Mouse (Mus musculus): ENCODE measurements at regions not wholly inside any gene's neighbourhood (a gene's known extent, or its start where the extent isn't known, plus 50 kb on each side); places are given as distances from the start of the nearest gene placed in this dataset.

DNA sequence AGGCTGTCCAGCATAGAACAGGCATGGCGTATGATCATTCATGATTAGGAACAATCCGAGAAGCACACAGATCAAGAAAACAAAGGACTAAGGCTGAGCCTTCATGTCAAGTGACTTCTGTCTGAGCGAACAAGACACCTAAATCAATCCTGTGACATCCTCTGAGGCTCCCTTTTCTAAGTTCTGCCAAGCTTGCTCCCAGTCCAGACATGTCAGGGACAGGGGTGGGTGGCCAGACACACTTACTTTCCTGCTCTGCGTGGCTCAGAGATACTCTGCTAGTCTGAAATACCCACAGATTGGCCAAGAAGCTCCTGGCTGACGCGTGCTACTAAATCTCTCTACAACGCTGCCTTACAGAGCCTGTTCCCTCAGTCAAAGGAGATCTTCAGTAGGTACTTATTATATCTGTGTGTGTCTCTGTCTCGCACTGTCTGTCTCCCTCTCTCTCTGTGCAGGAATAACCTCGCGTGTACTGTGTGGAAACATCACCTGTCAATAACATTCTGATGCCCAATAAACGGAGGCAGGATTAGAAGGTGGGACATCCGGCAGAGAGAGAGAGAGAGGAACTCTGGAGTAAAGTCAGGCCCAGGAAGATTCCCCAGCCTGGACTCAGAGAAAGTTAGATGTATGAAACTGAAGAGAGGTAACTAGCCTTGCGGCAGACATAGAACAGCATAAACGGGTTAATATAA, 163.5 kb downstream of the Fam43a start:
- 86% methylated on average over 14 of the region's 14 CpGs for WGBS
- no peak for DNase-seq (ENCODE audit: low read depth, low spot score)

DNA sequence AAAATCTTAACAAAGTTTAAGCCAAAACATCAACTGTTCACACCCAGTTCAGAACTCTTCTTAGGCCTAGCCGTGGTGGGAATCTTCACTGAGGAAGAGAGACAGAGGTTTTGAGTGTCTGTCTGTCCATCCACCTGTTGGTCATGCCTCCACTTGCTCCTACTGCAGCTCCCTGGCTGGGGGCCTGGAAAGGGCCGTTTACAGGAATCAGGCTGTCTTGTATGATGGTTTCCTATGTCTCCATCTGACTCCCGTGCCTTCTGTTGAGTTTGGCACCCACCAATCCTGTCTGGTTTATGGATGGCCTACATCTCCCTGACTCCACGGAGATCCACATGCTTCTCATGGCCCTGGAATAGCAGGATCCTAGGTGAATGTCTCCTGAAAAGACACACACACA, 166.1 kb downstream of the Fam43a start:
- 85% methylated on average over 4 of the region's 4 CpGs for WGBS

DNA sequence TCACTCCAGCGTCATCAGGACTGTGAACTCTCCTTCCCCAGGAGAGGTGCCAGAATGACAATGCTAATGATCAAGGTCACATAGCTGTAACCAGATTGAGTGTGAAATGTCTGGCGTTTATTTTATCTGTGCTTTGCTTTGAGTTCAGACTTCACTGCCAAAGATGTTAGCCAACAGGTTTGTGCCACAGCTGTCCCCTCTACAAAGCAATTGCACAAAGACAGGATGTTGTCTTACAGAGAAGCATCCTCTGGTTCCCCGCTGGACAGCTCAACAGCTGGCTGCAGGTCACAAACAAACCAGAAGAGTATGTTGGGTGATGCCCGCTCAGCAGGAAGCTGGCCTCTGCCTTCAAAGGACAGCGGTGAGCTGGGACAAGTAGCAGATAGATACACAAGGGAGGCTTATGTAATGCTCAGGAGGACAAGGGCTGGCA, 169.5 kb downstream of the Fam43a start:
- DNase-seq (ENCODE audit: low read depth, low spot score), result no peak

More for the DNA sequence above, 166.1 kb downstream of the Fam43a start:
- DNase-seq (ENCODE audit: low read depth, low spot score), result no peak

DNA sequence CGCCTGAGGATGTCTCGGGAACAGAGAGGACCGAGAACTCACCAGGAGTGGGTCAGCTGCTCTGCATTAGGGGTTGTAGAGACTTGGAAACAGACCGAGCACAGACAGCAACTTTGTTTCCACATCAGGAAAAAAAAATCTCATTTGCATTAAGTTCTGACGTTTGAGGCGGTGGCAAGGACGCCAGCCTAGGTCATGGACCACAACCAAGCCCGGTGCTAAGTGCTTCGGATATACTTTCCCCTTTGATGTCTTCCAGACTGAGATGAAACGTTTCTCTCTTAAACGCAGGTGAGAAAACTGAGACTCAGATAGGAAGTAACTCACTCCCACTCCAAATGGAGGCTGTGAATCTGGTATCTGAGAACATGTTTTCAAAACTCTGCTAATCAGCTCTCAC, 169.9 kb downstream of the Fam43a start:
- 46% methylated on average over 11 of the region's 11 CpGs for WGBS
- DNase-seq (ENCODE audit: low read depth, low spot score), result no peak

More for the DNA sequence above, 169.5 kb downstream of the Fam43a start:
- WGBS, result 33% methylated on average over 5 of the region's 5 CpGs

DNA sequence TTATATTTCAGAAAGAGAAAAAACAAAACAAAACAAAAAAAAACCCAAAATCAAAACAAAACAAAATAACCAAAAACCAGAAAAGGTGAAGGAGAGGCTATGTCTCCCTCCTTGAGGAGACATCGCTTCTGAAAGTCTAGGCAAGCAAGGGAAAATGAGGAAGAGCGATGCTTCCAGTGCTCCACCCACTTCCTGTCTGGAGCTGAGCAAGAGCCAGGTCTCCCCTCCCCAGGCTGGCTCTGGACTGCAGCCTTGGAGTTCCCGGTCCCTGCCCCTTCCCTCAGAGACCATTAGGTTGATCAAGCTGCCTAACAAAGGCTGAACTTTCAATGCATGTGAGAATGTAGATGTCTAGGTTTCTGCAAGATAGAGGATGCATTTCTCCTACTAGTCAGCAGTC, 173.3 kb downstream of the Fam43a start:
- DNase-seq (ENCODE audit: low read depth, low spot score), result no peak
- 65% methylated on average over 3 of the region's 3 CpGs for WGBS

DNA sequence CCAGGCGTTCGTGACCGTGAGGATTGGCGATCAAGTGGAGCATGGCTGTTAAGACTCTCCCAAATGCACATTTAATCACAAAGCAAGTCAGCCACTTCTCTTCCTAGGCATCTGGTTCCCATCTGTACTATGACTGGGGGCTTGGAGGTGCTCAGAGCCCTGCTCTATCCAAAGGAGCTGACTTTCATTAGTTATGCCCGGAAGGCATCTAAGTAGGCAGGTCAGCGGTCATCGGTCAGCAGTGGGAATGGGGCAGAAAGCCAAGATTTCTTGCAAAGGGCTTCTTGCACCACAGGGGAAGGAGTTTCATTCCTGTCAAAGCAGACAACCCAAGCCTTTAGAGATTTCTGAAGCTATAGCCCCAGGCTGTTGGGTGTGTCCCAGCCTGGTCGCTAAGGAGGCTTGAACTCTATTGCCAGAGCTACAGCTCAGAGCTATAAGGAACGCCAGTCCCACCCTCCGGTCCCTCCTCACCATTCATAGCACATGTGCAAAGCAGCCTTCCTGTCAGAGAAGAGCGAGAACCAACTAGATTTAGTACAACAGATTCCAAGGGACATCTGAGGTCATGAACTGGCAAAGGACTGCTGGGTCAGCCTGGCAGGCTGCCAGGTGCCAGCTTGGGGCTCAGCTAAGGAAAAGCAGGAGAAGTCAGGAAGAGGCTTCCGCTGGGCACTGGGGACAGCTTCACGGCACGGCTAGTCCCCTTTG, 175.6 kb downstream of the Fam43a start:
- WGBS, result 56% methylated on average over 14 of the region's 14 CpGs
- DNase-seq (ENCODE audit: low read depth, low spot score), result no peak

DNA sequence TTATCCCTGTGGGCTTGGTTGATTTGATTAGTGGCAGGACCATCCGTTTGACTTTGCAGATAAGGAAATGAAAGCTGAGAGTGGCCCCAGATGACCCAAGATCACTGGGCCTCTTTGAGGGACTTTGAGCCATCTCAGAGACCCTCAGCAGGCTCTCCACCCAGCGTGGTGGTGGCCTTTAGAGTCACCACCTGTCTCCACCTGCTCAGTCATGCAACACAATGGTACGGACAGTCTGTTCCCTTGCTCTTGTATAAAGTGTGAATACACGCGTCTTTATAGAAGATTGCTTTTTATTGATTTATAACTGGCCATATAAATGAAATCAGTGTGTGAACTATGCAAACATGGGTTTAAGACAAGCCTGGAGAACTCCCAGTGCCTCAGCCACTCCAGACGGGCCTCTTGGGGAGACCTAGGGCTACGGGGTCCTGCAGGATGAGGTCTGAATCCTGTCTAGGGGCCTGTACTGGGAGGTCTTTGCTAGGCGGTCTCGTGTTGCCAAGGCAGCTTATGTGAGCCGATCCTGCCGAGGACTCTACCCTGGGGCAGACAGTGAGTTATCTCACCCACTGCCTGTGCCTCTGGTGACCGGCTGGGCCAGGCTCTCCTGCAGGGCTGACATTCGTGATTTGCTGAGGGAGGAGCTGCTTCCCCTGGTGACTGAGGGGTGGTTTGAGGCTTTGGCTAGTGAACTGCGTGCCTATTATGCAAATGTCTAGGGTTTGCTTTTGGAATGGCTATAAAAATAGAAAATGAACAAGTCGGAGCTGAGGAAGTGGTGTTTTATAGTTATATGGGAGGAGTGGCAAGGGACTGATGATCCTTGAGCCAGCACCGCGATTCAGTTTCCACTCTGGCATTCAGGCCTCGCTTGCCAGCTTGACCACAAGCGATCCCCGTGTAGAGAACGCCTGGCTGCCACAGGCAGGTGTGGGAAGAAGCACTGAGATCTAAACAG, 176.5 kb downstream of the Fam43a start:
- peak; percentile 45 for DNase-seq (ENCODE audit: low read depth, low spot score)

DNA sequence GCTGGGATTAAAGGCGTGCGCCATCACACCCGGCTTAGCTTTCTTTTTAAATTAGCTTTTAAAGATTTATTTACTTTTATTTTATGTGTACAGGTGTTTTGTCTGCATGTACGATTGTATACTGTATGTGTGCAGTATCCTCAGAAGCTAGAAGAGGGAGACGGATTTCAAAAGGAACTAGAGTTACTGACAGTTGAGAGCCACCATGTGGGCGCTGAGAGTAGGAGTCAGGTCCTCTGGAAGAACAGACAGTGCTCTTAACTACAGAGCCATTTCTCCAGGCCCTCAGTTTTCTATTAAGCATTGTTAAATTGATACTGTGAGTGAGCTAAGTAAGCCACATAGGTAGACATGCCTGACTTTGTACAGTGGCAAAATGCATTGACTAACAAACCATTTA, 177.9 kb downstream of the Fam43a start:
- no peak for DNase-seq (ENCODE audit: low read depth, low spot score)
- 77% methylated on average over 6 of the region's 6 CpGs for WGBS

More for the DNA sequence above, 176.5 kb downstream of the Fam43a start:
- WGBS, result 22% methylated on average over 21 of the region's 21 CpGs

DNA sequence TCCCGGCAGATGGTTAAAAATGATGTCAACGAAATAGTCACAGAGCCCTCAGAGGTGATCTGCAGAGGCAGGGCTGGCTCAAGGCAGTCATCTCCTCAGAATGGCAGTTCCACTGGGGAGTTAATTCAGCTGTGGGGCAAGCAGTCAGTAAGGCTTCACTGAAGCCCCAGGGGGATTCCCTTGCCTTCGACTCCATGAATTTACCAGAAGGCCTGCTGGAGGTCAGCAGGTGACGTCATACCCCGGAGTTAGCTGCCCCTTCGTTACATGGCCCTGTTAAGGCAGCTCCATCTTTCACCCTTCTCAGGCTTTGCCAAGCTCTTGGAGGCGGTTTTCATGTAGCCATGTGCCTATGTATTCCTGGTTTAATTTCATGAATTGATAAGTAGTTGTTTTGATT, 178.6 kb downstream of the Fam43a start:
- WGBS, result 85% methylated on average over 7 of the region's 7 CpGs
- DNase-seq (ENCODE audit: low read depth, low spot score), result no peak

DNA sequence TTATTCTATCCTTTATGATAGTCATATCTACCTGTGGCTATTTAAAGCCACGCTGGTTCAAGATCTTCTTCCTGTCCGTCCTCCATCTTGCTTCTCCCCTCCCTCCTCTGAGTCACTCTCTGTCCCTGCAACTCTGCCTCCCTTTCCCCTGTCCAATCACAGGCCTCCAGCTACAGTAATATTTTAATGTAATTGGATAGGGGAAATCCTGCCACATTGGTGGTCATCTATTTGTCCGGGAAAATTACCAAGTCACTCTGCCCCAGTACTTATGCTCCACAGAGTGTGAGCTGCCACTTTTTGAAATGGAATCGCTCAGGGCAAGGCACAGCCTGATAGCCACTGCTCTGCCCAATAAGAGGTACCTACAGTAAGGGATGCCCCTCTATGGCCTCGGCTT, 179.4 kb downstream of the Fam43a start:
- no peak for DNase-seq (ENCODE audit: low read depth, low spot score)

DNA sequence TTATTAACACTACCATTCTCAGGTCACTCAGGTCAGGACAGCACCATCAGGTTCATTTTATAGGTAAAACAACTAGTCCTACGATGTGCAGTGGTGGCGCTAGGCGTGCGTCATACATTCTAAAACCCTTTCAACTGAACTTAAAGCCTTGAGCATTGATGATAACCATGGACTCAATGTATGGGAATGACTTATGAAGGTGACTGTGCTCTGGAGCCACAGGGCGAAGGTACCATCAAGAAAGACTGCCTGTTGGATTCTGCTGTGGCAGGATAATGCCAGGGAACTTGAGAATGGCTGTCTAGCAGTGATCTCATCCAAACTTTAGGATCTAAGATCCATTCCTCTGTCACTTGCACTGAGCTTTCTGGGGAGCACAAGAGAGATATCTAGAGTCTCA, 184.7 kb downstream of the Fam43a start:
- 94% methylated on average over 5 of the region's 5 CpGs for WGBS
- no peak for DNase-seq (ENCODE audit: low read depth, low spot score)

More for the DNA sequence above, 179.4 kb downstream of the Fam43a start:
- 73% methylated on average over 5 of the region's 5 CpGs for WGBS

DNA sequence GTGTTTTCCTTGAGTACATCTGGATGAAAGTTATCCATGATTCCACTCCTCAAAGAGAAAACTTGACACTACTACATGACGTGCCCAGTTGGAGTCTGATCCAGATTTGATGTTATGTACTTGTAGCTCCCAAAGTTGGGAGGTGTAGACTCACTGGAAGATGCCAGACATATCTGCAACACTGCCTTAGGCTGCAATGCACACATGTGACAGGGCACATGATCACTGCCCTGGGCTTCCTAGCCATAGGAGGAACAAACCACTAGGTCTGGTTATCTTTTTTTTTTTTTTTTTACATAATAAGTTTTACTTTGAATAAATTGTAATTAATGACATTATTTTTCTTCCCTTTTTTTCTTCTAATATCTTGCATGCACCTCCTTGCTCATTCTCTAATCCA, 185.4 kb downstream of the Fam43a start:
- DNase-seq (ENCODE audit: low read depth, low spot score), result no peak
- 97% methylated on average over 1 of the region's 1 CpGs for WGBS

DNA sequence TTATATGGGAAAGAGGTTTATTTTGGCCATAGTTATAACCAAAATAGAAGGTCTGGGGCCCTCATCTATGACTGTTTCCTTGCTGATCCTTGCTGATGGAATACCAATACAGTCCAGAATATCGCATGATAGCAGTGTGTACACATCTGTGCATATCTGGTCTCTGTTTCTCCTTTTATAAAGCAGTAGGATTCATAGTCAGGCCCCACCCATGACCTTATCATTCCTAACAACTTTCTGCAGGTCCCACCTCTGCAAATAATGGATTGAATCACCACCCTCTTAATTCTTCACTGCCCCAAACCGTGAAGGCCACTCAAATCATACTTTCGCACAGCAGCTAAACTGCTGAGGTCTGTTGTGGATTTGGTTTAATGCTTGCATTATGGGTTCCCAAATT, 186.5 kb downstream of the Fam43a start:
- WGBS, result 74% methylated on average over 3 of the region's 3 CpGs

DNA sequence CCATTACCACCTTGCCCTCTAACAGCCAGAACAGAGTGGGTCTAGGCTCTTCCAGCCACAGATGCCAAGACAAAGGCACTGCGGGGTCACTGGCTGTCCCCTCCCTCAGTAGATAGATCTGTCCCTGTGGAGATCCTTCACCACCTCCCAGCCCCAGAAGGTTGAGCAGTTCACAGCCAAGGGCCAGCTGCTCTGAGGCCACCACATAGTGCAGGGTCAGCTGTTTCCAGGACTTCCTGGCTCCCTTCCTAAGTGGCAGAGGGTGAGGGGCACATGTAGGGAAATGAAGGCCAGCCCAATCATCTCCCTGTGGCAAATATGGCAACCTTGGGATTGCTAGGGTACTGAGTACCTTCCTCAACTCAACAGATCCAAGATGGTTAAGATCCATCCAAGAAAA, 187.8 kb downstream of the Fam43a start:
- DNase-seq (ENCODE audit: low read depth, low spot score), result no peak
- WGBS, result 82% methylated on average over 1 of the region's 1 CpGs

More for the DNA sequence above, 186.5 kb downstream of the Fam43a start:
- no peak for DNase-seq (ENCODE audit: low read depth, low spot score)

DNA sequence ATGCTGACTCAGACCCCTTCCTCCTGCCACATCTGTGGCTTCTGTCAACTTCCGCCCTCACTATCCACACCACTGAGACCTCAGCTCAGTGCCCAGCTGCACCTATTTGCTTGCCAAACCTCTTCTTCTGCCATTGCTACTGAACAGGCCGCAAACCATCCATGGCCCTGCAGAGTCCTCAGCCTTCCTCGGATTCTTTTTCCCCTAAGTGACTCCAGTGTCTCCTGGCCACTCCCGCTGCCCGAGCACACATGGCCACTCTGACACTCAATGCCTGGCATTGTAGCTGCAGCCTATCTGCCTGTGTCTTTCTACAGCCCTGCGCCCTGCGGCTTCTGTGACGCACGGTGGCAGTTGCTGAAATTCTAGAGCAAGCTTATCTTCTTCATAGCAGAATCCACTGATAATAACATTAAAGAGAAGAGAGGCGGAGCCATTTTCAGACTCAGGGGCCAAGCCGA, 188.8 kb downstream of the Fam43a start:
- no peak for DNase-seq (ENCODE audit: low read depth, low spot score)
- WGBS, result 81% methylated on average over 11 of the region's 11 CpGs

DNA sequence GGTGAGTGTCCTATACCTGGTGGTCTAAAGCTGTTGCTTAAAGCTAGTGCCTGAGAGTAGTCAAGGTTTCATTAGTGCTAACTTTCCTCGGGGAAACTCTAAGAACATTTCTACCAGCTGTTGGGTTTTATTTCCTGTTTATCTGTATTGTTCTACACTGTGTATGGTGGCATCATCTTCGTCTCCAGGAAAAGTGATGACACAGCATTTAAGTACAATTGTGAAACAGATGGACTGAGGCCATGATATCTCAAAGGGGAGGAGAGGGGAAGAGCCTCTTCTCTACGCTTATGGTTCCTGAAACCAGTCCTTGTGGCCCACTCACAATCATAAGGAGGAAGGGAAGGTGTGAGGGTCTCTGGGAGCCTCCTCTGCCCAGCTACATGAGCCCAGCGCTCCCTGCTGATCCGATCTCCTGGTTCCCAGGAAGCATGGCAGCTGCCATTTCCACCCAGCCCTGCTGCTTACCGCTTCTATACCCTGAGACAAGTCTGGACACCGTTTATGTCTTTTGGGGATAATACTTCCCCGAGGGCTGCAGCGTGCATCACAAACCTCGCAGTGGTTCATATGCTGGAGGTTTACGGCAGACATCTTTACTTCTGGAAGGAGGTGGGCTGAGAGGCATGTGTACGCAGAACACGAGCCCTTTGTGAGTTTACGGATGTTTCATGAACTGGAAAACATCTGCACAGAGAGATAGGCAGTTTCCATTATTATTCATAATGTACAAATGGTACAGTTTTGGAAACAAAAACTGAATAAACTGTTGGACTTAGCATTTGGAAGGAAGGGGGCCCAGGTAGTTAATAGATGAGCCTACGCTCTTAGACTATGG, 189.6 kb downstream of the Fam43a start:
- no peak for DNase-seq (ENCODE audit: low read depth, low spot score)
- 79% methylated on average over 15 of the region's 15 CpGs for WGBS

DNA sequence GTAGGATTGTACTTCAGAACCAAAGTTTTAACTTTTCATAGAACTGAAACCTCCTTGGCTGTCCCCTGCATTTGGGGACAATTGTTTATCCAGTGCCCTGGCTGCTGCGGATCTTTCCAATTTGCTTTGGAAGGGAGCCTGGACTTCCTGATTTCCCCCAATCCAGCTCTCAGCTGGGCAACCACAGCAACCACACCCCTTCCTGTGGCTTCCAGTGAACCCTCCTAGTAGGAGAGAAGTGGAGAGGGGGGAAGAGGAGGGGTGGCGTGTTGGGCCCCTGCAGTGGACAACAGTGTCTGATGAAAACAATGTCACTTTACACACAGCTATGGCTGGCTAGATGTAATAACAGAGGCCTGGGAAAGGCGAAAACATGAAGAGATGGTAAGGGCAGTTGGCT, 190.5 kb downstream of the Fam43a start:
- WGBS, result 14% methylated on average over 3 of the region's 3 CpGs

DNA sequence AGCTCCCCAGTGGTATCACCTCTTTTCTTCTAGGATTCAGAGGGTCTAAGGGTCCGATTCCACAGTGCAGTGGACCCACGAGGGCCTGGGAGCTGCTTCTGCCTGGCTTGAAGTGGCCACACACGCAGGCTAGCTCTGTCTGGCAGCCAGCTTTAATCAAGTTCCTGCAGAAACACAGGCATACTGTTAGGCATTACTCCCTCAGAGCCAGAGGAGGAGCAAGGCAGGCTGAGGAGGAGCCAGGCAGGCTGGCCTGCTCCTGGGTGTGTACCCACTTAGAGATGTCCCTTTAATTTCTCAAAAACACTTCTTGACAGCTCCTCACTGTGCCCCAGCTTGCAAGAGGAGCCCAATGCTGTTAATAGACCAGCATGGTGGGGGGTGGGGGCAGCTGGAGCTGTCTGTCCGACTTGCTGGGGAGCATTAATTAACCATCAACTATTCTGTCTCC, 191.1 kb downstream of the Fam43a start:
- 25% methylated on average over 4 of the region's 4 CpGs for WGBS
- no peak for DNase-seq (ENCODE audit: low read depth, low spot score)

More for the DNA sequence above, 190.5 kb downstream of the Fam43a start:
- DNase-seq (ENCODE audit: low read depth, low spot score), result no peak

Measured in large intestine, adult 2 months (tissue).